Mouse (Mus musculus) frontal cortex, adult 2 months (tissue): ENCODE measurements around the gene Mcrip2. TPM values are rescaled to one million over a fixed set of nuclear protein-coding genes. Genes with fewer than 3 reads are reported as not detected.

Experiments used
- DNase-seq, 2 experiments: peaks; one replicate each; pipeline ENCODE4 v3.0.0; 2022; ENCODE audit warnings: low spot score in 1 of 2; ENCODE audit errors: extremely low spot score in 1 of 2
- polyA plus RNA-seq: library from polyadenylated mRNA; depleted of rRNA; stranded (reverse); fragments of >200 nt; gene quantifications from 2 replicates; pipeline ENCODE4 v1.2.3, GENCODE M21; 2012; rRNA removed

Mcrip2 gene
- 28.8 and 34.5 TPM in 2 replicates for polyA plus RNA-seq

GRCm38 (mm10) chr17:25868601-25869191, at the start of gene Mcrip2:
TSS of gene Mcrip2 (minus strand) at chr17:25868764.
- DNase-seq, result peak in 1 of 2 experiments; percentile 83

- DNase-seq, result no peak
These were observed 49.6 kb upstream of the Mcrip2 start for GRCm38 (mm10) chr17:25918037-25918750.

- no peak for DNase-seq
These were observed 48.5 kb upstream of the Mcrip2 start for GRCm38 (mm10) chr17:25916931-25917647.

- DNase-seq, result no peak
These were observed 45.7 kb upstream of the Mcrip2 start for GRCm38 (mm10) chr17:25914295-25914694.

- DNase-seq, result no peak
These were observed 45.3 kb upstream of the Mcrip2 start for GRCm38 (mm10) chr17:25913877-25914275.

- peak; percentile 69 to 80 for DNase-seq
These were observed 44.8 kb upstream of the Mcrip2 start for GRCm38 (mm10) chr17:25913186-25913876.

GRCm38 (mm10) chr17:25911816-25912215, 43.3 kb upstream of the Mcrip2 start:
- DNase-seq, result no peak

GRCm38 (mm10) chr17:25907640-25908039, 39.1 kb upstream of the Mcrip2 start:
- no peak for DNase-seq

GRCm38 (mm10) chr17:25903061-25903460, 34.5 kb upstream of the Mcrip2 start:
- DNase-seq, result no peak

GRCm38 (mm10) chr17:25900193-25900592, 31.6 kb upstream of the Mcrip2 start:
- no peak for DNase-seq

GRCm38 (mm10) chr17:25895891-25896290, 27.3 kb upstream of the Mcrip2 start:
- DNase-seq, result no peak

- no peak for DNase-seq
These were observed 26.9 kb upstream of the Mcrip2 start for GRCm38 (mm10) chr17:25895415-25895814.

- DNase-seq, result peak in 1 of 2 experiments; percentile 82
These were observed 25.5 kb upstream of the Mcrip2 start for GRCm38 (mm10) chr17:25893975-25894617.

GRCm38 (mm10) chr17:25888837-25889236, 20.3 kb upstream of the Mcrip2 start:
- peak in 1 of 2 experiments; percentile 50 for DNase-seq

- DNase-seq, result no peak
These were observed 18.9 kb upstream of the Mcrip2 start for GRCm38 (mm10) chr17:25887467-25887866.

GRCm38 (mm10) chr17:25886806-25887205, 18.2 kb upstream of the Mcrip2 start:
- no peak for DNase-seq

- peak in 1 of 2 experiments; percentile 53 for DNase-seq
These were observed 17.1 kb upstream of the Mcrip2 start for GRCm38 (mm10) chr17:25885636-25886035.

- no peak for DNase-seq
These were observed 15.3 kb upstream of the Mcrip2 start for GRCm38 (mm10) chr17:25883824-25884223.

- DNase-seq, result no peak
These were observed 14.7 kb upstream of the Mcrip2 start for GRCm38 (mm10) chr17:25883268-25883667.

GRCm38 (mm10) chr17:25882306-25882705, 13.7 kb upstream of the Mcrip2 start:
- DNase-seq, result no peak
